Mouse (Mus musculus): ENCODE results near the gene D10Jhu81e. TPM values are rescaled to one million over a fixed set of nuclear protein-coding genes. Genes with fewer than 3 reads are reported as not detected.
A peak's percentile ranks its signal among the peaks of the same experiment; 100 is the strongest.
"Not testable (repeated sequence)": the region's sequence is repeated elsewhere in the genome, so short reads cannot be mapped to it uniquely, and the experiment has no call there.

D10Jhu81e gene
- 33.5 and 38.6 TPM in 2 replicates for total RNA-seq (2017)

- ATAC-seq (ENCODE audit: extremely low read depth, insufficient number of reproducible peaks, low FRiP score, poor library complexity, severe bottlenecking): peak; percentile 89
These were observed at the start of gene D10Jhu81e for GRCm38 (mm10) chr10:78169281-78170042. Gene D10Jhu81e, minus strand, starts transcription at chr10:78169782.

GRCm38 (mm10) chr10:78218576-78218975, 49.0 kb upstream of the D10Jhu81e start:
- ATAC-seq (ENCODE audit: extremely low read depth, insufficient number of reproducible peaks, low FRiP score, poor library complexity, severe bottlenecking): no peak

GRCm38 (mm10) chr10:78216376-78217083, 46.9 kb upstream of the D10Jhu81e start:
- no peak for ATAC-seq (ENCODE audit: extremely low read depth, insufficient number of reproducible peaks, low FRiP score, poor library complexity, severe bottlenecking)

GRCm38 (mm10) chr10:78214371-78214770, 44.8 kb upstream of the D10Jhu81e start:
- ATAC-seq (ENCODE audit: extremely low read depth, insufficient number of reproducible peaks, low FRiP score, poor library complexity, severe bottlenecking): no peak

GRCm38 (mm10) chr10:78211311-78211710, 41.7 kb upstream of the D10Jhu81e start:
- 0 out of 2 replicates have a peak, but pooled peaks have one; percentile 15 for ATAC-seq (ENCODE audit: extremely low read depth, insufficient number of reproducible peaks, low FRiP score, poor library complexity, severe bottlenecking)

GRCm38 (mm10) chr10:78201182-78201581, 31.6 kb upstream of the D10Jhu81e start:
- no peak for ATAC-seq (ENCODE audit: extremely low read depth, insufficient number of reproducible peaks, low FRiP score, poor library complexity, severe bottlenecking)

- no peak for ATAC-seq (ENCODE audit: extremely low read depth, insufficient number of reproducible peaks, low FRiP score, poor library complexity, severe bottlenecking)
These were observed 23.4 kb upstream of the D10Jhu81e start for GRCm38 (mm10) chr10:78192933-78193332.

- ATAC-seq (ENCODE audit: extremely low read depth, insufficient number of reproducible peaks, low FRiP score, poor library complexity, severe bottlenecking): not testable (repeated sequence)
These were observed 16.5 kb upstream of the D10Jhu81e start for GRCm38 (mm10) chr10:78186076-78186475.

GRCm38 (mm10) chr10:78185381-78185725, 15.8 kb upstream of the D10Jhu81e start:
- ATAC-seq (ENCODE audit: extremely low read depth, insufficient number of reproducible peaks, low FRiP score, poor library complexity, severe bottlenecking): no peak

- peak; percentile 86 for ATAC-seq (ENCODE audit: extremely low read depth, insufficient number of reproducible peaks, low FRiP score, poor library complexity, severe bottlenecking)
These were observed 15.2 kb upstream of the D10Jhu81e start, which contains the start of gene Pwp2 for GRCm38 (mm10) chr10:78184531-78185380. Gene Pwp2, minus strand, starts transcription at chr10:78185149.

GRCm38 (mm10) chr10:78183577-78183976, 14.0 kb upstream of the D10Jhu81e start:
- ATAC-seq (ENCODE audit: extremely low read depth, insufficient number of reproducible peaks, low FRiP score, poor library complexity, severe bottlenecking): no peak

GRCm38 (mm10) chr10:78182321-78182720, 12.7 kb upstream of the D10Jhu81e start:
- no peak for ATAC-seq (ENCODE audit: extremely low read depth, insufficient number of reproducible peaks, low FRiP score, poor library complexity, severe bottlenecking)

GRCm38 (mm10) chr10:78174474-78174873, 4.9 kb upstream of the D10Jhu81e start:
- no peak for ATAC-seq (ENCODE audit: extremely low read depth, insufficient number of reproducible peaks, low FRiP score, poor library complexity, severe bottlenecking)

GRCm38 (mm10) chr10:78171581-78171980, 2.0 kb upstream of the D10Jhu81e start:
- no peak for ATAC-seq (ENCODE audit: extremely low read depth, insufficient number of reproducible peaks, low FRiP score, poor library complexity, severe bottlenecking)

- ATAC-seq (ENCODE audit: extremely low read depth, insufficient number of reproducible peaks, low FRiP score, poor library complexity, severe bottlenecking): no peak
These were observed 1.5 kb upstream of the D10Jhu81e start for GRCm38 (mm10) chr10:78171057-78171456.

GRCm38 (mm10) chr10:78170445-78170844, 863 bp upstream of the D10Jhu81e start:
- no peak for ATAC-seq (ENCODE audit: extremely low read depth, insufficient number of reproducible peaks, low FRiP score, poor library complexity, severe bottlenecking)

GRCm38 (mm10) chr10:78168792-78169191, 790 bp downstream of the D10Jhu81e start:
- no peak for ATAC-seq (ENCODE audit: extremely low read depth, insufficient number of reproducible peaks, low FRiP score, poor library complexity, severe bottlenecking)

GRCm38 (mm10) chr10:78167775-78168174, 1.8 kb downstream of the D10Jhu81e start:
- ATAC-seq (ENCODE audit: extremely low read depth, insufficient number of reproducible peaks, low FRiP score, poor library complexity, severe bottlenecking): no peak

GRCm38 (mm10) chr10:78167333-78167732, 2.2 kb downstream of the D10Jhu81e start:
- ATAC-seq (ENCODE audit: extremely low read depth, insufficient number of reproducible peaks, low FRiP score, poor library complexity, severe bottlenecking): no peak
